Mouse (Mus musculus) liver, adult 2 months (tissue): Measurements from ENCODE around the gene Wwox. TPM values are rescaled to one million over a fixed set of nuclear protein-coding genes. Genes with fewer than 3 reads are reported as not detected.

Experiments used
- DNase-seq: peaks from one replicate; pipeline ENCODE4 v3.0.0-alpha.2; 2011; ENCODE audit warnings: low read depth, low spot score; ENCODE audit errors: extremely low read depth
- H3K27ac ChIP-seq: fragments of 200-500 bp; replicated peaks from 2 replicates; pipeline ENCODE4 v1.5.1; 2012; ENCODE audit warnings: low read depth, mild to moderate bottlenecking, control low read depth, inconsistent platforms, low read length; ENCODE audit not compliant: insufficient read depth
- H3K27me3 ChIP-seq: fragments of 200-500 bp; 2 replicates; pipeline ENCODE4 v1.6.1; 2012; ENCODE audit warnings: mild to moderate bottlenecking, moderate library complexity, low read length, inconsistent platforms; ENCODE audit not compliant: control insufficient read depth, insufficient read depth
- H3K36me3 ChIP-seq: fragments of 200-500 bp; 2 replicates; pipeline ENCODE4 v1.6.1; 2012; ENCODE audit warnings: low read length, inconsistent platforms; ENCODE audit not compliant: control insufficient read depth, insufficient read depth
- H3K4me1 ChIP-seq: fragments of 200-500 bp; 2 replicates; pipeline ENCODE4 v1.6.1; 2011; ENCODE audit warnings: low read length; ENCODE audit not compliant: control insufficient read depth, insufficient read depth
- H3K4me3 ChIP-seq: fragments of 200-500 bp; 2 replicates; pipeline ENCODE4 v1.5.1; 2011; ENCODE audit warnings: low read depth, mild to moderate bottlenecking, control low read depth, low read length, moderate library complexity; ENCODE audit not compliant: insufficient read depth
- H3K79me2 ChIP-seq: fragments of 200-500 bp; 2 replicates; pipeline ENCODE4 v1.6.1; 2012; ENCODE audit warnings: inconsistent platforms, mild to moderate bottlenecking, low read length, moderate library complexity; ENCODE audit not compliant: control insufficient read depth, insufficient read depth
- H3K9ac ChIP-seq: fragments of 200-500 bp; 2 replicates; pipeline ENCODE4 v1.6.1; 2012; ENCODE audit warnings: low read depth, mild to moderate bottlenecking, control low read depth, inconsistent platforms, low read length
- CTCF ChIP-seq: fragments of 200-500 bp; IDR thresholded peaks from 2 replicates; pipeline ENCODE4 v1.5.1; 2011; ENCODE audit warnings: low read depth, low read length, control low read depth
- POLR2A ChIP-seq: fragments of 200-500 bp; IDR thresholded peaks from 2 replicates; pipeline ENCODE4 v1.6.1; 2011; ENCODE audit warnings: low read length, control low read depth; ENCODE audit not compliant: insufficient read depth; ENCODE audit errors: extremely low read depth
- WGBS: fragments of 180-500 bp; shearing (Covaris S2); methylation state at CpG from one replicate; pipeline ENCODE4 v1.1.7; 2018; 5-methylcytosine and 5-hydroxymethylcytosine counted together
- polyA plus RNA-seq: library from polyadenylated mRNA; depleted of rRNA; stranded (reverse); fragments of >200 nt; gene quantifications from 2 replicates; pipeline ENCODE4 v1.2.3, GENCODE M21; 2012
- total RNA-seq: library from RNA; depleted of rRNA; stranded (reverse); fragments of >200 nt; gene quantifications from 2 replicates; pipeline ENCODE4 v1.2.3, GENCODE M21; 2014

Wwox gene
- total and polyA plus RNA-seq, 2 experiments: 7.2 to 10.0 TPM

- TF ChIP-seq POLR2A (no peak), CTCF (no peak)
- Histone ChIP-seq H3K27me3 (no peaks in the 10 kb centered on the region), H3K27ac (no peak overlapping the region), H3K79me2 (no peaks in the 10 kb centered on the region), H3K4me1 (peaks cover 2% of the 10 kb centered on the region; the same call in 1 of the 2 replicates), H3K9ac (no peak overlapping the region), H3K36me3 (no peaks in the 10 kb centered on the region), H3K4me3 (no peak overlapping the region)
- 93% methylated on average over 8 of the region's 8 CpGs for WGBS
- no peak for DNase-seq
Measured at GRCm38 (mm10) chr8:115066550-115067058, 627.1 kb downstream of the Wwox start.

GRCm38 (mm10) chr8:115068723-115069122 is 629.3 kb downstream of the Wwox start:
- Histone ChIP-seq H3K79me2 (no peaks in the 10 kb centered on the region), H3K36me3 (no peaks in the 10 kb centered on the region), H3K4me3 (no peak overlapping the region), H3K27ac (no peak overlapping the region), H3K27me3 (no peaks in the 10 kb centered on the region), H3K9ac (no peak overlapping the region), H3K4me1 (peaks cover 2% of the 10 kb centered on the region; the same call in 1 of the 2 replicates)
- WGBS: 63% methylated on average over 5 of the region's 5 CpGs
- DNase-seq: peak; percentile 8
- TF ChIP-seq CTCF (no peak), POLR2A (no peak)

DNA sequence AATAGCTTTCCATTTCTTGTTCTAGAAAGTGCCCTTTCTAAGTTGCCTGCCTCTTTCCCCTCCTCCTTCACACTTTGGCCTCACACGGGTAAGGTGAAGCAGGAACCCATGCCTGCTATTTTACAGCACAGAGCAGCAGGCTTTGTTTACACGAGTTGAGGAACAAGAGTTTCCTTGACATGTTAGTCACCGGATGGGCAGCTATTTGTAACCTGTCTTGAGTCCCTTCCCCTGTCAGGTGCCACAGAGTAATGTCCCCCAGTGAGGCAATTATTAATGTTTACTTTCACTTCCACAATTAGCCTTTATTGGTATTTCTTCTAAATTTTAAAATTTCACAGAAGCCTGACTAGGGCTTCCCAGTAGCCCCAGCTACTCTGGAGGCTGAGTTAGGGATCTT is 630.8 kb downstream of the Wwox start:
- DNase-seq: no peak
- no peak overlapping the region for H3K9ac ChIP-seq
- H3K4me1 ChIP-seq: peaks cover 2% of the 10 kb centered on the region; the same call in 1 of the 2 replicates
- H3K27me3 ChIP-seq: no peaks in the 10 kb centered on the region
- H3K36me3 ChIP-seq: no peaks in the 10 kb centered on the region
- 54% methylated on average over 3 of the region's 3 CpGs for WGBS
- no peak for TF ChIP-seq CTCF
- no peak for TF ChIP-seq POLR2A
- H3K27ac ChIP-seq: no peak overlapping the region
- H3K4me3 ChIP-seq: no peak overlapping the region
- H3K79me2 ChIP-seq: no peaks in the 10 kb centered on the region

GRCm38 (mm10) chr8:115071231-115071630 is 631.8 kb downstream of the Wwox start:
- WGBS: 96% methylated on average over 12 of the region's 12 CpGs
- Histone ChIP-seq H3K27me3 (no peaks in the 10 kb centered on the region), H3K4me3 (no peak overlapping the region), H3K9ac (no peak overlapping the region), H3K4me1 (peaks cover 2% of the 10 kb centered on the region; the same call in 1 of the 2 replicates), H3K27ac (no peak overlapping the region), H3K79me2 (no peaks in the 10 kb centered on the region), H3K36me3 (no peaks in the 10 kb centered on the region)
- no peak for TF ChIP-seq POLR2A
- DNase-seq: no peak

GRCm38 (mm10) chr8:115078296-115078695 is 638.8 kb downstream of the Wwox start:
- Histone ChIP-seq H3K27ac (no peak overlapping the region), H3K9ac (no peak overlapping the region), H3K27me3 (no peaks in the 10 kb centered on the region), H3K4me3 (no peak overlapping the region), H3K4me1 (no peaks in the 10 kb centered on the region), H3K79me2 (no peaks in the 10 kb centered on the region), H3K36me3 (no peaks in the 10 kb centered on the region)
- DNase-seq: no peak
- TF ChIP-seq CTCF (no peak), POLR2A (no peak)
- WGBS: 88% methylated on average over 7 of the region's 7 CpGs

- DNase-seq: no peak
- Histone ChIP-seq H3K36me3 (no peaks in the 10 kb centered on the region), H3K4me3 (no peak overlapping the region), H3K4me1 (no peaks in the 10 kb centered on the region), H3K27me3 (no peaks in the 10 kb centered on the region), H3K27ac (no peak overlapping the region), H3K9ac (no peak overlapping the region), H3K79me2 (no peaks in the 10 kb centered on the region)
- WGBS: 79% methylated on average over 7 of the region's 7 CpGs
- TF ChIP-seq POLR2A: no peak
- no peak for TF ChIP-seq CTCF
Measured at GRCm38 (mm10) chr8:115081302-115082207, 642.1 kb downstream of the Wwox start.
